In genomic region chr5:50706945-50707663, GRCm38 (mm10) we compare ENCODE assay signal across 29 mouse cellular contexts.
"Had no signal": no experiment of that assay in that cellular context is flagged by ENCODE, and none has a peak within 500 bp of the region (broad histone marks: within the 10 kb centered on the region; RNA-seq: fewer than 3 reads in every experiment).

No protein-coding gene starts in this region.

- H3K4me1 ChIP-seq: limb, embryonic 12.5 days; limb, embryonic 13.5 days; limb, embryonic 15.5 days; liver, embryonic 12.5 days; liver, embryonic 13.5 days; liver, embryonic 15.5 days; lung, embryonic 15.5 days; megakaryocyte, embryonic 14.5 days; midbrain, embryonic 10.5 days; midbrain, embryonic 12.5 days; midbrain, embryonic 13.5 days; midbrain, embryonic 15.5 days had no signal

- H3K4me3 ChIP-seq: limb, embryonic 10.5 days; limb, embryonic 12.5 days; limb, embryonic 13.5 days; limb, embryonic 15.5 days; liver, embryonic 12.5 days; liver, embryonic 13.5 days; liver, embryonic 15.5 days; lung, embryonic 15.5 days; megakaryocyte, embryonic 14.5 days; midbrain, embryonic 10.5 days; midbrain, embryonic 12.5 days; midbrain, embryonic 13.5 days; midbrain, embryonic 15.5 days; myocyte had no signal

- H3K27me3 ChIP-seq: limb, embryonic 12.5 days; limb, embryonic 13.5 days; limb, embryonic 15.5 days; liver, embryonic 12.5 days; liver, embryonic 13.5 days; liver, embryonic 15.5 days; lung, embryonic 15.5 days; megakaryocyte, embryonic 14.5 days; midbrain, embryonic 12.5 days; midbrain, embryonic 13.5 days; midbrain, embryonic 15.5 days had no signal

- H3K9ac ChIP-seq: limb, embryonic 12.5 days; limb, embryonic 13.5 days; limb, embryonic 15.5 days; liver, embryonic 12.5 days; liver, embryonic 13.5 days; liver, embryonic 14.5 days; liver, embryonic 15.5 days; liver, postnatal 0 days; lung, embryonic 14.5 days; lung, embryonic 15.5 days; midbrain, embryonic 12.5 days; midbrain, embryonic 13.5 days; midbrain, embryonic 15.5 days had no signal

- H3K27ac ChIP-seq: limb, embryonic 10.5 days; limb, embryonic 12.5 days; limb, embryonic 13.5 days; limb, embryonic 15.5 days; liver, embryonic 12.5 days; liver, embryonic 13.5 days; liver, embryonic 14.5 days; liver, embryonic 15.5 days; lung, embryonic 15.5 days; macrophage; midbrain, embryonic 10.5 days; midbrain, embryonic 12.5 days; midbrain, embryonic 13.5 days; midbrain, embryonic 15.5 days had no signal

- H3K4me2 ChIP-seq: limb, embryonic 12.5 days; limb, embryonic 13.5 days; limb, embryonic 15.5 days; liver, embryonic 11.5 days; liver, embryonic 12.5 days; liver, embryonic 13.5 days; liver, embryonic 15.5 days; lung, embryonic 14.5 days; lung, embryonic 15.5 days; midbrain, embryonic 11.5 days; midbrain, embryonic 12.5 days; midbrain, embryonic 13.5 days; midbrain, embryonic 15.5 days had no signal

- H3K9me3 ChIP-seq: limb, embryonic 10.5 days; limb, embryonic 12.5 days; limb, embryonic 13.5 days; limb, embryonic 15.5 days; liver, embryonic 12.5 days; liver, embryonic 13.5 days; liver, embryonic 15.5 days; lung, embryonic 15.5 days; megakaryocyte, embryonic 14.5 days; midbrain, embryonic 10.5 days; midbrain, embryonic 12.5 days; midbrain, embryonic 13.5 days; midbrain, embryonic 15.5 days had no signal

- H3K36me3 ChIP-seq: limb, embryonic 10.5 days; limb, embryonic 12.5 days; limb, embryonic 13.5 days; limb, embryonic 15.5 days; liver, embryonic 12.5 days; liver, embryonic 13.5 days; liver, embryonic 15.5 days; lung, embryonic 15.5 days; midbrain, embryonic 10.5 days; midbrain, embryonic 12.5 days; midbrain, embryonic 13.5 days; midbrain, embryonic 15.5 days had no signal

- DNase-seq: left cerebral cortex, postnatal 4 days; liver; liver, embryonic 13.5 days; liver, postnatal 0 days; lung, adult 18-20 months; lung, adult 2 months; lung, embryonic 14.5 days; lung, postnatal 10 days; lung, postnatal 14 days; lung, postnatal 36 days; lung, postnatal 4 days; midbrain, embryonic 14.5 days had no signal
